Mouse (Mus musculus) layer of hippocampus, adult 2 months (tissue): ENCODE measurements around the gene Disp2. TPM values are rescaled to one million over a fixed set of nuclear protein-coding genes. Genes with fewer than 3 reads are reported as not detected.
A peak's percentile ranks its signal among the peaks of the same experiment; 100 is the strongest.

Experiments used
- DNase-seq, 2 experiments: peaks; one replicate each; pipeline ENCODE4 v3.0.0; 2022; ENCODE audit warnings: low spot score in 2 of 2
- H3K27ac ChIP-seq: fragments of 200-600 bp; 2 replicates; pipeline ENCODE4 v1.8.1; 2022
- H3K4me3 ChIP-seq: fragments of 200-600 bp; 2 replicates; pipeline ENCODE4 v1.8.1; 2022; ENCODE audit warnings: mild to moderate bottlenecking
- CTCF ChIP-seq: fragments of 200-600 bp; conservative IDR thresholded peaks from 2 replicates; pipeline ENCODE4 v1.8.1; 2022; ENCODE audit warnings: antibody characterized with exemption, mild to moderate bottlenecking, moderate library complexity
- total RNA-seq, 2 experiments: library from RNA; stranded (reverse); gene quantifications; 2 replicates each; pipeline ENCODE4 v1.2.3; 2021

Disp2 gene
- total RNA-seq, 2 experiments from 2014 or later = 263 to 273 TPM

DNA sequence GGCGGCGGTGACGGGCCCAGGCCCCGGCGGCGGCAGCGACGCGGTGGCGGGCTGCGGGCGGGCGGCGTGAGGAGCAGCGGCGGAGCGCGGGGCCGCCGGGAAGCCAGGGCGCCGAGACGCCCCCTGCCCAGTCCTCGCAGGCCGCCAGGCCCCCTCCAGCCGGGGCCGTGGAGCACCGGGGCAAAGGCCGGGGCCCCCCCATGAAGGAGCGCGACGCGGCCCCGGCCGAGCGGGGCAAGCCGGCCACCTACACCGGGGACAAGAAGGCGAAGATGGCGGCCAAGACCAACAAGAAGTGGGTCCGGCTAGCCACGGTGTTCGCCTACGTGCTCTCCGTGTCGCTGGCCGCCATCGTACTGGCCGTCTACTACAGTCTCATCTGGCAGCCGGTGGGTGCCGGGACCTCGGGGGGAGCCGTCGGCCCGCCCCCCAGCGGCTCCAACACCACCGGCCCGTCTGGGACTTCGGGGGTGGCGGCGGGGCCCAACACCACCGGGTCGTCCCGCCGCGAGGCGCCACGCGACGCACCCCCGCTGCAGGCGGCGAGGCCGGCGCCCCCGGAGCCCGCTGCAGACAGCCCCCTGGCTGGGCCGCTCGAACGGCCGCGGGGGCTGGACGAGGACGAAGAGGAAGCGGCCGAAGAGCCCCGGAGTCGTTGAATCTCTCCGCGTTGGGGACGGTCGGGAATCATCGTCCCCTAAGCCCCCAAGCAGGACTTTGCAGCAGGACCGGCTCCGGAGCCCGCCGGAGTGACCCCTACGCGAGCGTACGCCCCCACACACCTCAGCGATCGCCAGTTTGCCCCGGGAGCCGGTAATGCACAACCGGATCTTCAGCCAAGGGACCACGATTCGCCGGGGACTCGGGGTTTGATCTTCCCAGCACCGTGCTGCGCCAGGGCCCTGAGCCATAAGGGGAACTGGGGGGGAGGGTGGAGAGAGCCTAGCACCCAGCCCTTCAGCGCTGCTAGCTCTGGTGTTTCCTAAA is 33.3 kb upstream of the Disp2 start:
- DNase-seq = peak in 1 of 2 experiments; percentile 41
- TF ChIP-seq CTCF = no peak
- Histone ChIP-seq H3K27ac (peak overlapping the region; percentile 91), H3K4me3 (peak overlapping the region; percentile 92)

DNA sequence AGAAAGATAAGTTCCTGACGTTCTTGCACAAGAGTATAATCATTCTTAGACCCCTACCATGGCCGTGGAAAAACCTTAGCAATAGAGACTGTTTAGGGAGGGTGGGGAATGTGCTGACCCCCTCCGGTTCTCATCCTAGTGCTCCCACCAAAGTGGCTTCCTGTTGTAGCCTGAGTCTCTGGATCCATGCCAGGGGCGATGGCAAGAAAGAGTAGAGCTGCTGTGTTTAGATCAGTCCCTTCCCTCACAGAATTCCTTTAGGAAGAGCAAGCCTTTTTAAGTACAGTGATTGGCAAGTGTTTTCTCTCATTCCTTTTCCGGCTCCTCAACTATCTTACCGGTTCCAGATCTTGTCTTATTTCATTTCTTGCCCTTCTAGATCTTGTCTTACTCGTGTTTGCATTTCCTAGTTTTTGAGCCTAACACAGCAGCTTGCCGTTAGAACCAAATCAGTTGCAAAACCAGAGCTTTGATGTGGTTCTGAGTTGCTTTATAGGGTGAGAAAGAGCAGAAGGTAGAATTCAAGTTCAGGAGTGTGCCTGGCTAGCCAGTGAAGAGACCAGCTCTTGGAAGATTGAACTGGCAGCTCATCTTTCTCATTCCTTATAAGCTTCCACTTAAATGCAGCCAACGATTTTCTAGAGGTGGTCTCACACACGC is 32.1 kb upstream of the Disp2 start:
- DNase-seq = no peak
- Histone ChIP-seq H3K4me3 (peak overlapping the region; percentile 92), H3K27ac (peak overlapping the region; percentile 91)
- TF ChIP-seq CTCF = no peak

DNA sequence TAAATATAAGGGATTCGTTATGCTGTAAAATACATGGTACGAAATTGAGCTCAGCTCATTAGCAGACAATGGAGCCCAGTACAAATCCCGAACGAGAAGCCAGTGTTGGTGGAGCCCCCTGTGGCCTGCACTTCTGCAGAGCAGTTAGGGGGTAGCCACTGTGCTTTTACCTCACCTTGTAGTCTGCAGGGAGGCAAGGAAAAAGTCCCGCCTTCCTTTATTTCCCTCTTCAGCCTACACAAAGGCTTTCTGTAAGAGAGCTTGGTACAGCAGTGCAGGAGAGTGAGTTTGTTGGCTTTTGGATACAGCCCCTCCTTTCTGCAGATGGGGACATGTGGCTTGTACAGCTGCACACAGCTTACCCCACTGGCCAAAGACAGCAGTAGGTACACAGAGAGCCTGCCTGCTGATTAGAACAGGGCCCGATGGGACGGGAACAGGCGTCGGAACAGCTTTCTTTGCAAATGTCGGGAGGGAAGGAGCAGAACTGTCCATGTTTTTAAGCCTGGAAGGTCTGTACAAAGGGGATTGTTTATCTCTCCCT is 30.1 kb upstream of the Disp2 start:
- H3K4me3 ChIP-seq = peak overlapping the region; percentile 3; the same call in 1 of the 2 replicates
- H3K27ac ChIP-seq = peak overlapping the region; percentile 57
- DNase-seq = no peak
- TF ChIP-seq CTCF = peak; percentile 30; the same call in 1 of the 2 replicates

DNA sequence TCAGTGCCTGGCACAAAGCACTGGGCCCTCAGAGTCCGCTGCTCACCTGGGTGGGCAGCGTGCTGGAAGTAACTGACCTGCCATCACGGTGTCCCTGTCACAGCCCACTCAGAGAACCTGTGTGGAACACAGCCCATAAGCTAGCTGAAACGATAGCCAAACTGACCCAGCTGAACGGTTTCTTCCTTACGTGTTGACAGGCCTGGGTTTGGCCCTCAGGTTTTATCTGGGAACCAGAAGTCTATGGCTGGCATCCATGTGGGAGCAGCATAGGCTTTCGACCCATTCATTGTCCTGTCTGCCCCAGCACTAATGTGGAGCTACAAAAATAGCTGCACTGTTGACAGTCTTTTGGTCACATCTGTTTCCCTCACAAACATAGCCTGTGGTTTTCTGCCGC is 29.0 kb upstream of the Disp2 start:
- DNase-seq = no peak
- Histone ChIP-seq H3K27ac (peak overlapping the region; percentile 57; the same call in 1 of the 2 replicates), H3K4me3 (no peak overlapping the region)
- TF ChIP-seq CTCF = no peak

DNA sequence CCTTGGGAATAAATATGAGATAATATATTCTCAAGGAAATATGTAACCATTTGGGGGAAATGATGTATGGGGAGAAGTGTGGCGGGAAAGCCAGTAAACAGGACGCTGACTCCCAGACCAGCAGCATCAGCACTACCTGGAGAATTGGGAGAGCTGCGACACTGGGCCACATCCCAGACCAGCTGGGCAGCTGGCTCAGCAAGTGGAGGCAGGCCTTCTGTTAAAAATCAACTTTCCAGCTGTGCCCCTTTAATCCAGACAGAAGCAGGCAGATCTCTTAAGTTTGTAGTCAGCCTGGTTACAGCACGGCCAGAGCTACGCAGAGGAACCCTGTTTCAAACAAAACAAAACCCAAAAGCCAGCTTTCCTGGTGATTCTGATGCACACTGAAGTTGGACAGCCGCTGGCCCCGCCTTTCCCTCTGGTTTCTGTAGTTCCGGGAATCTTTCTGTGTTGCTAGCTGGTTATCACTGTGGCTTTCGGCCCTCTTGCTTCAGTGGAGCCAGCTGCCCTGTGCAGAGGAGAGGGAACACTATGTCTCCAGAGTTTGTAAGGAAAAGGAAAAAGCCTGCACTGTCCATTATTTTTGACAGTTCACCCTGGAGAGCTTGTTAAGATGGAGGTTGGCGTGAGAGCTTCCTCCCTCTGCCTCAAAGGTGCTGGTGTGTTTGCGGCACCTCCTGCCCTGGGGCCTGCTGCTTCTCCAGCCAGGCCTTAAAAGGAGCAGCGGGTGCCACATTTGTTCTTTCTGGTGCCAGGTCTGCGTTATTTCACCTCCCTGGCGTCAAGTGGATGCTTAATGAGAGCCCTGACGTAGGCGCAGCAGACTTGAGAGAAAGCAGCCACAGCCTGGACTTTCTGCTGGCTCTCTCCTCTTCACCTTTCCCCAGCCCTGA is 27.4 kb upstream of the Disp2 start:
- no peak overlapping the region for H3K4me3 ChIP-seq
- peak in 1 of 2 experiments; percentile 7 for DNase-seq
- TF ChIP-seq CTCF = no peak
- H3K27ac ChIP-seq = no peak overlapping the region

DNA sequence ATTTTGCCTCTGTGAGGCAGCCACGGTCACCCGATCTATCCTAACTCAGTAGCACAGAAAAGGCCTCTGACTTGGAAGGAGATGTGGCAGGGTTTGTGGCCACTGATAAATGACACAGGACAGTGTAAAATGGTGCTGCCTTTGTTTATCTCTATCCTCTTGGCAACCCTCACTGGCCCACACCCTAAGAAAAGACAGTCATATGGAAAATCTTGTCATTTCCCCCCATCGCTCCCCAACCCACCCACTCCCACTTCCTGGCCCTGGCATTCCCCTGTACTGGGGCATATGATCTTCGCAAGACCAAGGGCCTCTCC is 26.8 kb upstream of the Disp2 start:
- H3K27ac ChIP-seq = no peak overlapping the region
- no peak for TF ChIP-seq CTCF
- H3K4me3 ChIP-seq = no peak overlapping the region
- DNase-seq = no peak

DNA sequence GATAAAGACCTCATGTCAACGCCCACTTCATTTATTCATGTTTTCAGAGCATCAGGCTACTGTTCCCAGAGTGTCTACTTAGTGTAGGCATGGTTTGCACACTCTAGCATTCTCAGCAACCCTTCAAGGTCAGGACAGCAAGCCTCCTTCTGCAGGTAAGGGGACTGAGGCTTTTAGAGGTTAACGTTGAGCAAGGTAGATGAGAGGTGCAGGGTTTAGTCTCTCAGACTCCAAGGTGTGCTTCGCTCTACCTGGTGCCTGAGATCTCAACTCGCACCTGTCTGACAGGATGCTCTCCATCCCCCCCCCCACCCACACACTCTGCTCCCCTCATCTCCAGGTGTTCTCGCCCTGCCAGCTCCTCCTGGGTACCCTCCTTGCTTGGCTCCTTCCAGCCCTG is 25.4 kb upstream of the Disp2 start:
- H3K4me3 ChIP-seq = no peak overlapping the region
- DNase-seq = no peak
- H3K27ac ChIP-seq = no peak overlapping the region
- no peak for TF ChIP-seq CTCF

DNA sequence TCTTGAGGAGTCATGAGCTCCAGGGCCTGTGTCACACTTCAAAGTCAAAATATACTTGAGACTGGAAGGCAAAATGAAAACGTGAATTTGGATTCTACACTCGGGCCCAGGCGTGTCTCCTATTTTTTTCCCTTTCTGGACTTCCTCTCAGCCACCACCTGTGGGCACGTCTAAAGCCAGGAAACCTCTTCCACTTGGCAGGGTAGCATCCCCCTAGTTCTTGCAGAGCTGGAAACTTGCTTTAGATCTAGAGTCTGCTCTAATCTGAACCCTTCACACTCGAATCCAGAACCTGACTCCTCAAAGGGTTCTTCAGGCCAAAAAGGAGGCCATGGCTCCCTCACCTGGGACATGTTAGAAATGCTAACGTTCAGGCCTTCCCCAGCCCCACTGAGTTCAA is 24.1 kb upstream of the Disp2 start:
- no peak for TF ChIP-seq CTCF
- Histone ChIP-seq H3K4me3 (no peak overlapping the region), H3K27ac (peak overlapping the region; percentile 23; the same call in 1 of the 2 replicates)
- DNase-seq = no peak

DNA sequence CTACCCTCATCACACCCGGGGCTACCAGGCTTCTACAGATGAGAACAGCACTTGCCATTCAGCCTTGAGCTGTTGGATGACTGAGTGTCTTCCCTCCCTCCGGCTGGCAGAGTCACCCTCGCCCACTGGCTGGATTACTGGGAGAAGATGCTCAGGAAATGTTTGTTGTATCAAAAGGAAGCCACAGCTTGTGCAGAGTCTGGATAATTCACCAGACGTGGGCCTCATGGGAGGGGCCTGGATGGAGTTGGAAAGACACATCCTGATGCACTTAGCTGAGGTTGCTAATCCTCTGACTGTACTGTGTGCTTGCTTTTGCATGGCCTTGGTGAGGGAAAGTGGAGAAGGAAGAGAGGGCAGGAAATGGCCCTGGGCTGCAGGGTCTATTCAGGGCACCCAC is 23.4 kb upstream of the Disp2 start:
- TF ChIP-seq CTCF = no peak
- DNase-seq = peak in 1 of 2 experiments; percentile 74
- H3K27ac ChIP-seq = peak overlapping the region; percentile 23; the same call in 1 of the 2 replicates
- H3K4me3 ChIP-seq = no peak overlapping the region

DNA sequence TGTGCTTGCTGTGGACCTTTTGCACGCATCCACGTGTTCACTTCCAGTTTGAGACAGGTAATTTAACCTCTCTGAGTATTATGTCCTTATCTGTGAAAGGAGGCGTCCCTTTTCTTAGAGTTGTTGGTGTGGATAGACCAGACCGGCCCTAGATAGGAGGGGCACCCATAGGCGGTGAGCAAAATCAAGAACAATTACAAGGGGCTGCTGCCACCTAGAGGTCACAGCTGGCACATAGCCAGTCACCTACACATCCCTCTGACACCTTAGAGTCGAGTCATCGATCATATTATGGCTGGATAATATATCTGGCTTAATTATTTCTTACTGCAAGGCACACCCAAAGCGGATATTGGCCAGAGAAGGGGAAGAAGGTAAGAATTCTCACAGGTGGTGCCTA is 19.7 kb upstream of the Disp2 start:
- TF ChIP-seq CTCF = peak; percentile 75
- DNase-seq = no peak
- H3K4me3 ChIP-seq = no peak overlapping the region
- no peak overlapping the region for H3K27ac ChIP-seq

DNA sequence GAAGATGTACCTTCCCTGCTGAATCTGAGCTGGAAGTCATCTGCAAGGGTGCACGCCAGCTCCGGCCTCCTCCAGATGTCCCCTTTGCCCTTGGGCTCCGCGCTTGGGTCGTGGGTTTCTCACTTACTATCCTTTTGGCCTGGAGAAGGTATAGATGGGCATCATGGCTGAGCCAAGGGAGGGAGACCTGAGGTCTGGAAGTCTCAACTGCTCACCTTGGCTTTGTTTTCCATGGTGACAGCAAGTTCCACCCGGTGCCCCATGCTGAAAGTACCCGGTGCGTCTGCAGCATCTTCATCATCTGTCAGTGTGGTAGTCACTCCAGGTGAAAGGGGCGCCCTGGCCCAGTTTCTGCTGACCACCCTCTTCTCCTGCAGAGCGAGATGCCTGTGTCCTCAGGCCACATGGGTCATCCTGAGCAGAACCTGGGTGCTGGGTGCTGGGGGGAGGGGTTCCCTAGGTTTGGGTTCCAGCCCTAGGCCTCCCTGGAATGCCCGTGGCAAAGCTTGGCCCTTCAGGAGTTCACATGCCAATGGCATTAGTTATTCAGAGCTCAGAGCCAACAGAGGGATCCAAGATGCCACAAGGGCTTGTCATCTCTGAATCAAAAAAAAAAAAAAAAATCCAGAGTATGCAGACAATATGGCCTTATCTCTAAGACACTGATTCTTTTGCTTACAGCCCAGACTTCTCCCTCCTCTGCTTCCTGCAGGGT is 19.1 kb upstream of the Disp2 start:
- peak in 1 of 2 experiments; percentile 7 for DNase-seq
- Histone ChIP-seq H3K4me3 (no peak overlapping the region), H3K27ac (peak overlapping the region; percentile 99)
- TF ChIP-seq CTCF = no peak

DNA sequence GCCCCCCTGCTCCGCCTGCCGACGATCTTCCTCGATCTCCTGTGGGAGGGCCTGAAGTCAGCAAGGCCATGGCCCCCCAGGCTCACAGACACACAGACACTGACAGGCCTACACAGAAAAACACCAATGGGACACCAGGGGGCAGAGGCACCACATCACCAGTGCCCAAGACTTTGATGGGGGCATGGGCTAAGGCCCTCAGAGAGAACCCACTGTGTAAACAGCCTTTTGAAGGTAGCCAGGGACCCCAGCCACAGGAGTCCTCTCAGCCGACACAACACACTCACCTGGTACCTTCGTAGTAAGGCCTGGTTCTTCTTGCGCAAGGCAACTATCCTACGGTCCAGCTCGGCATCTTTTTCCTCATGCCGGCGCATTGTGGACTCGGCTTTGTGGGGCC is 18.2 kb upstream of the Disp2 start:
- DNase-seq = peak in 1 of 2 experiments; percentile 24
- Histone ChIP-seq H3K27ac (peak overlapping the region; percentile 99), H3K4me3 (peak overlapping the region; percentile 48)
- peak; percentile 58 for TF ChIP-seq CTCF
